Mouse (Mus musculus) heart, embryonic 14.5 days (tissue): ENCODE measurements around the gene Lsm5. TPM values are rescaled to one million over a fixed set of nuclear protein-coding genes. Genes with fewer than 3 reads are reported as not detected.

Source experiments
- ATAC-seq: fragments of 200-750 bp; cut with Nextera tagmentation; 2 replicates; pipeline ENCODE4 v1.8.0; 2017; ENCODE audit warnings: low read depth, moderate TSS enrichment; ENCODE audit not compliant: insufficient number of reproducible peaks, insufficient read depth, low FRiP score
- H3K27ac ChIP-seq, 2 experiments: fragments of 200-500 bp in 1 of 2; fragments of 300-500 bp in 1 of 2; sonication (generic) in 1 of 2; replicated peaks in 1 of 2; 2 replicates each; pipeline ENCODE4 v1.5.1; 2012 to 2014; ENCODE audit warnings: low read depth in 2 of 2, low read length in 2 of 2, control low read depth in 1 of 2, mild to moderate bottlenecking in 1 of 2, mixed read lengths in 1 of 2; ENCODE audit not compliant: control insufficient read depth in 1 of 2, insufficient read depth in 1 of 2
- H3K27me3 ChIP-seq: fragments of 300-500 bp; sonication (generic); 2 replicates; pipeline ENCODE4 v1.6.1; 2014; ENCODE audit warnings: mild to moderate bottlenecking, low read length, control low read depth; ENCODE audit not compliant: control insufficient read depth, insufficient read depth
- H3K36me3 ChIP-seq: fragments of 300-500 bp; sonication (generic); 2 replicates; pipeline ENCODE4 v1.6.1; 2014; ENCODE audit warnings: mild to moderate bottlenecking, control low read depth, low read length, mixed read lengths; ENCODE audit not compliant: control insufficient read depth, insufficient read depth
- H3K4me1 ChIP-seq, 2 experiments: fragments of 200-500 bp in 1 of 2; fragments of 300-500 bp in 1 of 2; sonication (generic) in 1 of 2; 2 replicates each; pipeline ENCODE4 v1.6.1; 2012 to 2014; ENCODE audit warnings: low read length in 2 of 2, control low read depth in 1 of 2, mixed read lengths in 1 of 2; ENCODE audit not compliant: control insufficient read depth in 2 of 2, insufficient read depth in 2 of 2
- H3K4me2 ChIP-seq: fragments of 300-500 bp; sonication (generic); 2 replicates; pipeline ENCODE4 v1.6.1; 2014; ENCODE audit warnings: mild to moderate bottlenecking, low read length
- H3K4me3 ChIP-seq, 2 experiments: fragments of 200-500 bp in 1 of 2; fragments of 300-500 bp in 1 of 2; sonication (generic) in 1 of 2; 2 replicates each; pipeline ENCODE4 v1.5.1; 2012 to 2014; ENCODE audit warnings: low read length in 2 of 2, mild to moderate bottlenecking in 2 of 2, control low read depth in 1 of 2, low read depth in 1 of 2, moderate library complexity in 1 of 2; ENCODE audit not compliant: control insufficient read depth in 1 of 2, insufficient read depth in 1 of 2
- H3K9ac ChIP-seq: fragments of 300-500 bp; sonication (generic); 2 replicates; pipeline ENCODE4 v1.6.1; 2014; ENCODE audit warnings: mild to moderate bottlenecking, low read length
- H3K9me3 ChIP-seq: fragments of 300-500 bp; sonication (generic); 2 replicates; pipeline ENCODE4 v1.6.1; 2016; ENCODE audit warnings: low read length, control low read depth; ENCODE audit not compliant: control insufficient read depth
- WGBS: fragments of 180-500 bp; shearing (Covaris S2); extraction: QIAGEN DNeasy Blood & Tissue Kit; methylation state at CpG from one replicate; pipeline ENCODE4 v1.1.7; 2014; 5-methylcytosine and 5-hydroxymethylcytosine counted together
- polyA plus RNA-seq: library from polyadenylated mRNA; unstranded; fragments of >200 nt; fragmentation: Nextera tagmentation; extraction: Ambion mirVana; gene quantifications from 2 replicates; pipeline ENCODE4 v1.2.1, GENCODE M21; 2014

The Lsm5 gene
- polyA plus RNA-seq, result 79.1 and 80.1 TPM in 2 replicates

DNA sequence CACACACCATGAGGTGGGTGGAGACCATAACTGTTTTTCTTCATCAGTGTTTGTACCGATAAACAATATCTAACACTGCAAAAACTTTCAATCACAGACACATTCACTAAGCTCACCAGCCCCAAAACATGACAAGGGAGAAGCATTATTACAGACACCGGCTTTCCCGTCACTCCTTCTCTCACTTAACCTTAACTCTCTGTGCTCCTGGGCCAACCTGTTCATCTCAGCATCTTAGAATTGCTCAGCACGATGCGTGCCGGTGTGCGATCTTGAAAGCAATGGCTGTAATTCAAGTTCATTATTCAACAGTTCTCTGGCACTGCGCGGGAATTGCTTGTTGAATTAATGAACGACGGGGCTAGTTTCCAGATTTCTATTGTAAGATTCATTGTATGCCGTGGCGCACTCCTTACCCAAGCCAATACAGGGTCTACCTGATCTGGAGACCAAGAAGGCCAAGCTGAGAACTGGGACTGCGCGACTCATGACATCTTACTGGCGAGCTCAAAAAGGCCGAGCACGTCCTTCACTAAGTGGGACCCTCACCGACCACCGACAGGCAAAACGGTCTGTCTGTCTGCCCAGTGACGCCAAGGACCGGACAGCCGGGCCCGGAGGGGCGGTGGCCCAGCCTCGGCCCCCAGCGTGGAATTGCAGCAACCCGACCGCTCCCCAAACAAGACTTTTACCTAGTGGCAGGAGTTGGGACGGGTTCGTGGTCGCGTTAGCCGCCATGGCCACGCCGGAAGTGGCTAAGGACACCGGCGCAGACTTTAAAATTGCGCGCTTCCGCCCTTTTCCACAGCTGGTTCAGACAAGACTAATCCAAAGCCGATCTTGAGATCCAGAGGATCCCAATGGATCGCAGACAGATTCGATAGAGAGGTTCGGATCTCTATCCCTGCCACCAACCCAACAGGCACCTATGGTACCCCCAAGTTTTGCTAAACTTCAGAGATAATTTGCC is at the start of gene Lsm5:
Gene Lsm5, minus strand, starts transcription at position 780 of the 970 bp plus-strand sequence.
- WGBS, result under 1% methylated on average over 46 of the region's 46 CpGs
- peak; percentile 68 for ATAC-seq
- Histone ChIP-seq H3K9me3 (no peaks in the 10 kb centered on the region), H3K27me3 (no peaks in the 10 kb centered on the region), H3K4me2 (peak within 1 kb of the TSS; percentile 64), H3K4me3 (peak within 1 kb of the TSS; percentile 70 to 78), H3K27ac (peak within 1 kb of the TSS; percentile 10 to 15; a peak in 1 of 4 replicates), H3K36me3 (no peaks in the 10 kb centered on the region), H3K4me1 (peaks cover 0 to 6% of the 10 kb centered on the region in 2 experiments; a peak in 1 of 4 replicates), H3K9ac (peak within 1 kb of the TSS; percentile 75)

DNA sequence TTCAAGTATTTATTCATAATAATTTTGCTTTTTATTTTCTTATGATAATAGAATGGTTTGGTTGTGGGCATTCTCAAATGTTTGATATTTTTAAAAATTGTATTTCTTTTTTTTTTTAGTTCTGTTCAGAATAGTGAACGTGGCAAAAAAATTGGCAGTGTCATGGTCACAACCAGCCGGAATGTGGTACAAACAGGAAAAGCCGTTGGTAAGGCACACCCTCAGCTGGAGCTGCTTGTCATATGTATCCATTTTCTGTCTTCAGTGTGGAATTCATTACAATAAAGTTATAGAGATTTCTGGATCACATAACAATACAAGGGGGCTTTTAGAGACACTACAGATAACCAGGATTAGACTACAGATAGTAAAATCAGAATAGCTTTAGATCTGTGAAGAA is 49.2 kb upstream of the Lsm5 start:
- Histone ChIP-seq H3K9ac (no peak overlapping the region), H3K9me3 (no peaks in the 10 kb centered on the region), H3K4me2 (no peak overlapping the region), H3K27ac (no peak overlapping the region), H3K4me3 (no peak overlapping the region), H3K36me3 (peaks cover 63% of the 10 kb centered on the region), H3K27me3 (no peaks in the 10 kb centered on the region), H3K4me1 (no peaks in the 10 kb centered on the region)
- ATAC-seq, result no peak
- WGBS, result 90% methylated on average over 3 of the region's 3 CpGs

DNA sequence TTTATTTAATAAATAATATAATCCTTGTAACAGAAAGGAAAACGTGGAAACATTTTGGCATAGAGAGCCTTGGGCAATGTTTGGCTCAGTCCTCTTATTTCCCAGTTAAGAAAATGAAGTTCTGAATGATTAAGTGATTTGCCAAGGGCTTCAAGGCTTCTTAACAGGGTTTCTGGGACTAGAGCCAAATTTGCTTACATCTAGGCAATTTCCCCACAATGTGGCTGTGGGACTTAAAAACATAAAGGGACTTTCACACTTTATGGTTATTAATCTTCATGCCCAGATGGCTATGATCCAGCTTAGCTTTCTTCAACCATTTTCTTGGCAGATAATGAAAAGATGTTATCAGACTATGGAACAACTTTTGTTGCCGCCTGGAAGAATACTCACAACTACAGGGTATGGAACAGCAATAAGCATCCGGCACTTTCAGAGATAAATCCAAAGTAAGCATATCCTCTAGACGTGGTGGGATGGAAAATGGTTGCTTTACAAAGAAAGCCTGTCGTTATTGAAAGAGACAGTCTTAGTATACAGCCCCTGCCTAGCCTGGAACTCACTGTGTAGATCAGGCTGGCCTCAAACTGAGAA is 41.5 kb upstream of the Lsm5 start:
- Histone ChIP-seq H3K9me3 (no peaks in the 10 kb centered on the region), H3K4me1 (no peaks in the 10 kb centered on the region), H3K4me3 (no peak overlapping the region), H3K27me3 (no peaks in the 10 kb centered on the region), H3K4me2 (no peak overlapping the region), H3K9ac (no peak overlapping the region), H3K27ac (no peak overlapping the region), H3K36me3 (peaks cover 37% of the 10 kb centered on the region)
- ATAC-seq, result no peak
- WGBS, result 68% methylated on average over 5 of the region's 5 CpGs

DNA sequence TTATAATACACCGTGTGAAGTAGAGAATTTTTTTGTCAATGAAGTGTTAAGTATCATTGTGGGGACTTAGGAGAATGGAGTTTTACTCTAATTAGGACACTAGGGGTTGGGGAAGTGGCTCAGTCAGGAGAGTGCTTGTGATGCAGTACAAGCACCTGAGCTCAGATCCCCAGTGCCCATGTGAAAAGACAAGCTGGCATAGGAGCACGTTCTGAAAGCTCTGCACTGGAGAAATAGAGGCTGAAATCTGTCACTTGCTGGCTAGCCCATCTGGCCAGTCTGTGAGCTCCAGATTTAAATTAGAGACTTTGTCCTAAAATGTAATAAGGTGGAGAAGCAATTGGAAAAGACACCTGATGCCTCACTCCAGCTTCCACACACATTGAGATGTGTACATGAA is 28.0 kb upstream of the Lsm5 start:
- 79% methylated on average over 2 of the region's 2 CpGs for WGBS
- Histone ChIP-seq H3K4me2 (no peak overlapping the region), H3K36me3 (peaks cover 77% of the 10 kb centered on the region), H3K9me3 (no peaks in the 10 kb centered on the region), H3K27ac (no peak overlapping the region), H3K4me3 (no peak overlapping the region), H3K27me3 (no peaks in the 10 kb centered on the region), H3K9ac (no peak overlapping the region), H3K4me1 (no peaks in the 10 kb centered on the region)
- no peak for ATAC-seq

DNA sequence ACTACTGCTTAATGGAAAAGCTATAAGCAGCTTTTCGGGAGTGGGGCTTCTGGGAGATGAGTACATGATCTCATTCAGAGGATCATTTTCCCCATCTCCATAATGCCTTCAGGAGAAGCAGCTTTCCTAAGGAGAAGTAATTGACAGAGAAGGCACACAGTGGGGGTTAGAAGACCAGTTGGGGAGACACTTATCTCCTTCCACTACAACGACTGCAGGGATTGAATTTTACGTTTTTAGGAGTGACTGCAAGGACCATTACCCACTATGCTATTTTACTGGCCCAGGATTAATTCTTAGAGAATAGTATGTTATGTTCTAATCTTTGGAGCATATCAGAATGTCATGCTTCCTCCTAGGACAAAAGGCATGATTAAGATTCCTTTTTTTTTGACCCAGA is 16.4 kb upstream of the Lsm5 start:
- Histone ChIP-seq H3K9me3 (no peaks in the 10 kb centered on the region), H3K4me3 (no peak overlapping the region), H3K27ac (peak overlapping the region in 1 of 2 experiments; percentile 41; a peak in 2 of 4 replicates), H3K27me3 (no peaks in the 10 kb centered on the region), H3K4me2 (no peak overlapping the region), H3K9ac (no peak overlapping the region), H3K4me1 (peaks cover 0 to 16% of the 10 kb centered on the region in 2 experiments; a peak in 2 of 4 replicates), H3K36me3 (peaks cover 23% of the 10 kb centered on the region)
- ATAC-seq, result no peak
- WGBS, result 38% methylated on average over 3 of the region's 3 CpGs

DNA sequence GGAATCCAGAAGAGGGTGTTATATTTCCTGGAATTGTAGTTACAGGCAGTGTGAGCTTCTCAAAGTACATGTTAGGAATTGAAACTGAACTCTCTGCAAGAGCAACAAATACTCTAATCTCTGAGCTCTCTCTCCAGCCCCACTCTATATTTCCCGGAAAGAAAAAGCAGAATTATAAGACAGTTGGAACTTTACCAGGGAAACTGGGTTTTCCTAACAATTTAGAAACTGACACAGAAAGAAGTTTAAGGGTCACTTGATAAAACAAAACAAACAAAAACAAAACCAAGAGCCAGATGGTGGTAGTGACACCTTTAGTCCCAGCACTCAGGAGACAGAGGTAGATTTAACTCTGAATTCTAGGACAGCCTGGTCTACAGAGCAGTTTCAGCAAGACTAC is 14.6 kb upstream of the Lsm5 start:
- no peak for ATAC-seq
- 76% methylated on average over 1 of the region's 1 CpGs for WGBS

DNA sequence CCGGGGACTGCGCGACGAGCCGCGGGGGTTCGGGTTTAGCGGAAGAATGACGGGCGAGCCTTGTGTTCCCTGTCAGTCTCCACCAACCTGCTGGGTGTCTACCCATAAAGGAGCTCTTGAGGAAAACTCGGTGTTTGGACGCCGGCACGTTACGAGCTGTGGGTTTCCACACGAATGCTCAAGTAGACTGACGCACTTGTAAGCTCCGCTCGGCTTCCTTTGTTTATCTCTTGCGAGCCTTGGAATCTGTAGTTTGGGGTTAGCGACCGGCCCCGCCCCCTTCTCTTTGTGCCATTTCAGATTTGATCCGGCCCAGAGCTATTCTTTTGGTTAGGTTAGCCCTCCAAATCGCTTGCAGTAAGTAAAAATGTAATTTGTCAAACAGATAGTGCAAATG is 10.8 kb upstream of the Lsm5 start:
- Histone ChIP-seq H3K27me3 (no peaks in the 10 kb centered on the region), H3K36me3 (no peaks in the 10 kb centered on the region), H3K4me3 (peak overlapping the region; percentile 84 to 92), H3K4me1 (peaks cover 0 to 11% of the 10 kb centered on the region in 2 experiments; a peak in 2 of 4 replicates), H3K27ac (peak overlapping the region; percentile 91), H3K4me2 (peak overlapping the region; percentile 71), H3K9ac (peak overlapping the region; percentile 88), H3K9me3 (no peaks in the 10 kb centered on the region)
- peak; percentile 18 for ATAC-seq
- under 1% methylated on average over 25 of the region's 25 CpGs for WGBS

More for the DNA sequence above, 14.6 kb upstream of the Lsm5 start:
- Histone ChIP-seq H3K4me3 (no peak overlapping the region), H3K4me1 (peaks cover 0 to 19% of the 10 kb centered on the region in 2 experiments; a peak in 2 of 4 replicates), H3K36me3 (peaks cover 8% of the 10 kb centered on the region), H3K9ac (no peak overlapping the region), H3K9me3 (no peaks in the 10 kb centered on the region), H3K27me3 (no peaks in the 10 kb centered on the region), H3K27ac (no peak overlapping the region), H3K4me2 (no peak overlapping the region)
